Mouse (Mus musculus) left cerebral cortex, postnatal 14 days (tissue): ENCODE results near the gene Atad2b. TPM values are rescaled to one million over a fixed set of nuclear protein-coding genes. Genes with fewer than 3 reads are reported as not detected.

Experiments used
- DNase-seq, 2 experiments: peaks; one replicate each; pipeline ENCODE4 v3.0.0; 2021 to 2022; ENCODE audit warnings: low spot score in 2 of 2, mixed read lengths in 1 of 2
- intact Hi-C: fragments of 180-260 bp; cut with DNase I; formaldehyde crosslinking; loops from one replicate; pipeline ENCODE4 v1.15.1; 2025
- total RNA-seq, 2 experiments: library from RNA; stranded (reverse); gene quantifications; 2 replicates each; pipeline ENCODE4 v1.2.3; 2021

The Atad2b gene
- total RNA-seq, 2 experiments from 2014 or later = 24.6 to 24.7 TPM

DNA sequence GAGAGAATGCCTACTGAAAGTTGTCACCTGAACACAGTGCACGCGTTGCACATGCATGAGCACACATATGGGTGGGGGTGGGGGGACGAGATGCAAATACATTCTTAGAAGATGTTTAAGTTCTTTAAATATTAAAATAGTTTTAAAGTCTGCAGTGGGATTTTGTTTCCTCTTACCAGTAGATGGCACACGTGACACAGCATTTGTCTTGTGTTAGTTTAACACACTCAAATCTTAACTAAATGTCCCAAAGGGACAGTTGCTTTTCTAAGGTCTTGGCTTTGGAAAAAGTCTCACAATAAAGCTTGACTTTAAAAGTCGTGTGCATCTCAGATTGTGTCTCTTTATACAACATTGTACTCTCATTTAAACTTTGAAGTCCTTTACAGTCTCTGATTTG lies 111.9 kb downstream of the Atad2b start:
- intact Hi-C loops = loop anchor here (5.0 kb wide), 1 partner anchor 108 kb away; no protein-coding TSS in a partner anchor
- DNase-seq = peak in 1 of 2 experiments; percentile 17

- intact Hi-C loops = no loop called here
- peak in 1 of 2 experiments; percentile 15 for DNase-seq
Measured at GRCm38 (mm10) chr12:5038008-5038407, 120.9 kb downstream of the Atad2b start.

DNA sequence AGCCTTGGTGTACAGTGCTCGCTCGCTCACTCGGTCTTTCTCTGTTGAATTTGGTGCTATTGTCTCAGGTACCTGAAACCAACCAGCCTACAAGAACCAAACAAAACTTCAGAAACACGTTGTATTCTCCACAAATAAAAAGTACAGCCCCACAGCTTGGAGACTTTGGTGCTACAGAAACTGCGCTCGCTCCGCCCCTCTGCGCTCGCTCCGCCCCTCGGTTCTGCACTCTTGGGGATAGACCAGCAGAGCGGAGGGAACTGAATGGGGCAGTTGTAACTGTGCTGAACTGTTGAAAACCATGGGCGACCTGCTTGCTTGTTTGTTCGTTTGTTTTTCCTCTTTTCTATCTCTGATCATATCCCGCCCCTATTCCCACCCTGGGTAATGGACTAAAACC lies 127.0 kb downstream of the Atad2b start:
- DNase-seq = no peak
- intact Hi-C loops = no loop called here

- intact Hi-C loops = no loop called here
- no peak for DNase-seq
Measured at GRCm38 (mm10) chr12:5048104-5048503, 131.0 kb downstream of the Atad2b start.

DNA sequence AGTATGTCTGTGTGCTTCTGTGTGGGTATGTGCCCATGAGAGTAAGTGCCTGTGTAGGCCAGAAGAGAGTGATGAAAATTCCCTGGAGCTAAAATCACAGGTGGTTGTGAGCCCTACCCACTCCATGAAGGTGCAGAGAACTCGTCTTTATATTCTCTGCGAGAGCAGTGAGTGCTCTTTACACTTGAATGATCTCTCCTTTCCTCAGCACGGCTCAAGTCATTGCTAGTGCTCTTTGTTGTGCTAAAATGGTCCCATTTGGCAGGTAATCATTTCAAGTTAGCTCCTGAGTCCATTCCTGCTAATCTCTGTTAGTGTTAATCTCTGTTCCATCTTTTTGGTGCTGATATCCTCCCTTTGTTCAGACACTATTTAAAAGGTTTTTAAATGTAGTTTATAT lies 150.4 kb downstream of the Atad2b start:
- intact Hi-C loops = no loop called here
- DNase-seq = no peak

- intact Hi-C loops = no loop called here
- DNase-seq = peak; percentile 35 to 50
Measured at GRCm38 (mm10) chr12:5070131-5070530, 153.0 kb downstream of the Atad2b start.

- peak; percentile 32 to 40 for DNase-seq
Measured at GRCm38 (mm10) chr12:5073191-5073590, 156.0 kb downstream of the Atad2b start.

GRCm38 (mm10) chr12:5081480-5081879 lies 164.3 kb downstream of the Atad2b start:
- intact Hi-C loops = no loop called here
- DNase-seq = no peak

More at GRCm38 (mm10) chr12:5073191-5073590, 156.0 kb downstream of the Atad2b start:
- intact Hi-C loops = no loop called here

DNA sequence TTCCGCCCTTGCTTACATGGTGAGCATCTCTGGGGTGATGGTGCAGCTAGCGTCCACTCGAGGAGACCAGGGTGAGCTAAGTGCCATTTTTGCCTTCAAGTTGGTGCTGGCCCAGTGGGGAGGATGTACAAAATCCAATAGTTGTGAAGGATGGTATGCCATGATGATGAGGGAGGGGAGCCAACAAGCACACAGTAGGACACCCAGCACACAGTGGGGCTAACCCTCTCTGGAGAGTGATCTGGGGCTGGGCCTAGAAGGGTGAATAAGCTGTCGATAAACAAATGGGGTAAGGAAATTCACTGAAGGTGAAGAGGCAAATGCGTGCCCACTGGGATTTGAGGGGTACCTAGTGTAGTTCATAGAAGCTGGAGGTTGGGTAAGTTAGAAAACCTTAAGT lies 167.6 kb downstream of the Atad2b start:
- intact Hi-C loops = no loop called here
- DNase-seq = no peak

DNA sequence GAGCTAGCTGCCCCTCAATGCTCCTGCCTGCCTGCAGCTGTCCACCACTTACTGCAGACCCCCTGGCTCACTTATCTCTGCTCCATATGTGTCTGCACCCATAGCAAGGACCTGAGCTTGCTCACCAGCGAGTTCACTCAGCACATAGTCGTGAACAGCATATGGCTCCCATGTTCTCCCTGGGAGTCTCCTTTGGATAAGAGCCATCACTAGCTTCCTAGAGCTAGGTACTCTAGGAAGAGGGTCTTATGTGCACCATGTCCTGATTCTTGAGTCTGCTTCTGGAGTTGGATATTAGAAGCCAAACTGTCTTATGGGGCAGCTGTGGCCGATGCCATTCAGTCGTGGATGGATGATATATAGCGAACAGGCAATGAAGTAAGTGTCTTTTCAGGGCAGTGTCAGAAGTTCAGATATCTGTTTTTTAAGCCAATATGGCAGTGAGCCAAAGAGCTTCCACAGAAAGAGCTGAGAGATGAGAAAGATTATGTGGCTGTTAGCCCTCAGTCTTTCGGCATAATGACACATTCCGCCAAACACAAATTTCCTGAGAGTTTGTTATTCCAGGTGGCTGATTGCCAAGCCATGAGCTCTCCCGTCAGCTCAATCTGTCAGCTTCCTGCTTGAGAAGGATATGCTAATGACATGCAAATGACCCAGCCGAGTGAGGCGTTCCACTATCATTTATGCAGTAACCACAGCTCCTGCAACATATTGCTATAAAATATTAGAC lies 170.8 kb downstream of the Atad2b start:
- intact Hi-C loops = no loop called here

DNA sequence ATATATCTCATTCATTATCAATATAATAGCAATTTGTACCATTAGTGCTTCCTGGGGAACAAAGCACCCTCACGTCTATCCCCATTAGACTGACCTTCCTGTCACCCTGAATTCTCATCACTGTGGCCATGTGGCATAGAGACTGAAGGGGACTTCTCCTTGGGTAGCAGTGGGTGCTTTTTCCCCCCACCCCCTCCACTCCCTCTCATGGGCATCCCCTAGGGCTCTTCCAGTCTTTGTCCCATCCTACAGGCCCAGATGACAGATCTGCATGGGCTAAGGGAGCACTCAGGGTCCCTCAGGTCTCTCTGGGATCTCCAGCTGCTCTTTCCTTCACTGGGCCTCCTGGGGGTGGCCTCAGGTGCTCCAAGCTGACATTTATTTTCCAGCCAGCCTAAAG lies 171.5 kb downstream of the Atad2b start:
- intact Hi-C loops = no loop called here
- no peak for DNase-seq

More for the DNA sequence above, 170.8 kb downstream of the Atad2b start:
- DNase-seq = peak; percentile 65 to 71

Other genes with a start within 250 kb of the Atad2b start
- gene Fam228a, start 178.9 kb upstream of the Atad2b start, total RNA-seq = 1 to 10 TPM; 1.1 to 1.8 TPM
- gene Pfn4, start 148.3 kb upstream of the Atad2b start, total RNA-seq = 10 to 100 TPM; 11.3 to 13.0 TPM
- 10 to 100 TPM; 19.3 to 25.0 TPM for gene Fam228b, start 148.1 kb upstream of the Atad2b start, total RNA-seq
- 10 to 100 TPM; 85.2 to 88.0 TPM for gene Sf3b6, start 99.8 kb upstream of the Atad2b start, total RNA-seq
- gene Fkbp1b, start 75.8 kb upstream of the Atad2b start, total RNA-seq = 10 to 100 TPM; 63.5 to 91.4 TPM
- gene Wdcp, start 74.0 kb upstream of the Atad2b start, total RNA-seq = 10 to 100 TPM; 10.6 to 11.5 TPM
- 1 to 10 TPM in 1 of 2 experiments, under 1 TPM in 1; 0.81 to 1.0 TPM for gene Mfsd2b, start 43.0 kb upstream of the Atad2b start, total RNA-seq
- 10 to 100 TPM; 43.5 to 45.7 TPM for gene Ubxn2a, start 9.6 kb upstream of the Atad2b start, total RNA-seq